Mouse (Mus musculus) Muller cell, postnatal 12 days (primary cell): ENCODE measurements at regions not wholly inside any gene's neighbourhood (a gene's known extent, or its start where the extent isn't known, plus 50 kb on each side); places are given as distances from the start of the nearest gene placed in this dataset.
"Not testable (repeated sequence)": the region's sequence is repeated elsewhere in the genome, so short reads cannot be mapped to it uniquely, and the experiment has no call there.

Experiments used
- DNase-seq: peaks from one replicate; pipeline ENCODE4 v3.0.0-alpha.2; 2015; ENCODE audit errors: inconsistent ontology term

DNA sequence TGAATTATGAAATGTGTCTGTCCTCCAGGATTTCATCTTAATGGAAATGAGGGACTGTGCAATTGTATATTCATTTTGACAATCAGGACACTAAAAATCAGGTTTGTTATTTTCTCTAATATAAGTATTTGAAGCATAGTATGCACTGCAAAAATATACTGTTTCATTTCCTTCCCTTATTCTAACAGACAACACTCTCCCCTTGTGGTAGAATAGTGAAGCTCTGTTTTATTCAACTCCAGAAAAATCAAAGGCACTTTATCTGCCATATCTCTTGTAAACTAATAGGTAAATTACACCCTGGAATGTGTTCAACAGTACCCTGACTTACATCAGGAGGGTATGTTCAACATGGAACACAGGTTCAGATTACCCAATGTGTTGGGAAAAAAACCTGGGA is 137.7 kb upstream of the Zfp960 start:
- peak; percentile 1 for DNase-seq

DNA sequence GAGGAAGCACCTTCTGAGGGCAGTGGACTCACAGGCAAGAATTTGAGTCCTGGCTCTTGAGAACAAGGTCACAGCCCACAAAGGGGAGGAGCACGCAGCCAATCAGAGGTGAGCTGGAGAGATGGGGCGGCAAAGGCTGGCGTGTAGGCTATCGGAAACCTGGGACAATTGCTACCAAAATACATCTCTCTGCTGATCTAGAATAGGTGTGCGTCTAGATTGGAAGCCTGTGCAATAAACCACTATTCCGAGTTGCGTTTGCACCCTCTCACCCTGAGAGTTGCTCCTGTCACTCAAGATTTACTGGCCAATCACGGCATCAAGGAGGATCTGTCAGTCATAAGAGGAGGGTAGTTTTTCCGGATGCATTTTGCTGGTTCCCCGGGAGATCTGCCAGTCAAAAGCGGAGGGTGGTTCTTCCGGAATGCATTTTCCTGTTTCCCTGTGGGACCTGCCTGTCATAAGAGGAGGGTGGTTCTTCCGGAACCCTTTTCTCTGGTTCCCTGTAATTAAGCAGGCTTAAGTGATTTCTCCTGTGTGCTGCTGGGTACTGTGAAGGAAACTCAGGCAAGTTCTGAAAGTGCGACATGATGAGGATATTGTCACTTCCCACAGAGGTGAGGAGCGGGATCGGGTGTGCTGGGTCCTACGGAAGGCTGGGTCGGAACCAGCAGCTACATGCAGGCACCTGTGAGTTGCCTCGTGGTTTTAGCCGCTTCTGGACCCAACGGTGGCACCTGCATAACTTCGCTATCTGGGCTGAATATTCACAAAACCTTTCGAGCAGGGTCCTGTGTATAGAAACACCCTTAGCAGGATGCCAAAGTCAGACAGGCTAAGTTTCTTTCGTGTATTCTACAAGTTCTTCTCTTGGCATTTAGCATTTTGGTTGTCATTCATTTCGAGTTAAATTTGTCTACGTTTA is 112.6 kb upstream of the Zfp960 start:
- DNase-seq = peak; percentile 93

DNA sequence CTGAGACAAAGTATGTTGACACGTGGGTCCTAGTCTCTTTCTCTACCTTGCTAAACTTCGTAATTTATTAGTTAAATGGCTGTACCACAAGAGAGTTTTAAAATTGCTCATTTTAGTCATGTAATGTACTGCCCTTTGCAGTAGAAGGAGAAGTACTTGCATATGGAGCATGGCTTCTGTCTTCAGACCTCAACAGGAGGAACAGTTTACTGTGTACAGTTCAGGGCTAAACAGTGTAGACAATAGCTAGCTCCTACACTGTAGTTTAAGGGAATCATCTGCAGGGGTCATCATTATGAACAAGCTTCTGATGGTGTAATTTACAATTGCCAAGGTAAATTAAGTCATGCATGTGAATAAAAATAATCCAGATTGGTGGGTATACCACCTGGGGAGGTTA is 111.8 kb upstream of the Zfp960 start:
- not testable (repeated sequence) for DNase-seq

DNA sequence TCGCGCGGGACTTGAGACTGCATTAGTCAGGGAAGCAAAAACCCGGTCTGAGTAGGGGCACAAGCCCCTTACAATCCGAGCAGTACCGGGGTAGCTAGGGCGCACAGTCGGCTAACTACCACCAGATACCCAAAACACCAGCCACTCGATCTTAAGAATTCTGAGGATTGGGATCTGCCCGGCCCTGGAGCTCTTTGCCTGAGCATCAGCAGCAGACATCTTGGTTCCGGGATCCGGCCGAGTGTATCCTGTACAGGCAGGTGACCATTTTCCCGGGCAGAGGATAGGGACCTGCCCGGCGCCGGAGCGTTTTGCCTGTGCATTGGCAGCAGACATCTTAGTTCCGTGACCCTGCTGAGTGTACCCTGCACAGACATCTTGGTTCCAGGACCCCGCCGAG is 66.7 kb upstream of the Zfp960 start:
- not testable (repeated sequence) for DNase-seq

DNA sequence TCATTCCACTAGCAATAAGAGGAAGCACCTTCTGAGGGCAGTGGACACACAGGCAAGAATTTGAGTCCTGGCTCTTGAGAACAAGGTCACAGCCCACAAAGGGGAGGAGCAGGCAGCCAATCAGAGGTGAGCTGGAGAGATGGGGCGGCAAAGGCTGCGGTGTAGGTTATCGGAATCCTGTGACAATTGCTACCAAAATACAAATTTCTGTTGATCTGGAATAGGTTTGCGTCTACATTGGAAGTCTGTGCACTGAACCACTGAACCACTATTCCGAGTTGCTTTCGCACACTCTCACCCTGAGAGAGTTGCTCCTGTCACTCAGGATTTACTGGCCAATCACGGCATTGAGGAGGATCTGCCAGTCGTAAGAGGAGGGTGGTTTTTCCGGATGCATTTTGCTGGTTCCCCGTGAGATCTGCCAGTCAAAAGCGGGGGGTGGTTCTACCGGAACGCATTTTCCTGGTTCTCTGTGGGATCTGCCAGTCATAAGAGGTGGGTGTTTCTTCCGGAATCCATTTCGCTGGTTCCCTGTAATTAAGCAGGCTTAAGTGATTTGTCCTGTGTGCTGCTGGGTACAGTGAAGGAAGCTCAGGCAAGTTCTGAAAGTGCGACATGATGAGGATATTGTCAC is 59.2 kb upstream of the Zfp960 start:
- peak; percentile 92 for DNase-seq

DNA sequence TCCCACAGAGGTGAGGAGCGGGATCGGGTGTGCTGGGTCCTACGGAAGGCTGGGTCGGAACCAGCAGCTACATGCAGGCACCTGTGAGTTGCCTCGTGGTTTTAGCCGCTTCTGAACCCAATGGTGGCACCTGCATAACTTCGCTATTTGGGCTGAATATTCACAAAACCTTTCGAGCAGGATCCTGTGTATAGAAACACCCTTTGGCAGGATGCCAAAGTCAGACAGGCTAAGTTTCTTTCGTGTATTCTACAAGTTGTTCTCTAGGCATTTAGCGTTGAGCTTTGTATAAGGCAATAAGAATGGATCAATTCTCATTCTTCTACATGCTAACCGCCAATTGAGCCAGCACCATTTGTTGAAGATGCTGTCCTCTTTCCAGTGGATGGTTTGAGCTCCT is 58.6 kb upstream of the Zfp960 start:
- peak; percentile 43 for DNase-seq
